Mouse (Mus musculus): ENCODE results near the gene Ccdc150. TPM values are rescaled to one million over a fixed set of nuclear protein-coding genes. Genes with fewer than 3 reads are reported as not detected.
A peak's percentile ranks its signal among the peaks of the same experiment; 100 is the strongest.

Gene Ccdc150
- polyA plus RNA-seq (2012; rRNA removed): 0.07 TPM in 1 of 2 replicates, not detected in the other

GRCm38 (mm10) chr1:54250158-54250866 is at the start of gene Ccdc150:
Gene Ccdc150 (plus strand): TSS chr1:54250683.
- TF ChIP-seq CTCF (IDR thresholded peaks at IDR 0.05; ENCODE audit: borderline replicate concordance, control insufficient read depth, extremely low read depth, insufficient read depth, low read length, poor library complexity): peak; percentile 34; the same call in 1 of the 2 replicates
- TF ChIP-seq POLR2A (IDR thresholded peaks at IDR 0.05; ENCODE audit: control insufficient read depth, extremely low read depth, insufficient read depth, low read length, poor library complexity): 0 out of 2 replicates have a peak, but pooled peaks have one; percentile 18
- no peaks in the 10 kb centered on the region for H3K27me3 ChIP-seq (ENCODE audit: control insufficient read depth, insufficient read depth, low read length)
- no peak within 1 kb of the TSS for H3K27ac ChIP-seq (ENCODE audit: control insufficient read depth, insufficient read depth, low read length)
- H3K4me1 ChIP-seq (replicated peaks; ENCODE audit: control insufficient read depth, insufficient read depth, low read length): peaks cover 7% of the 10 kb centered on the region
- H3K4me3 ChIP-seq (ENCODE audit: control insufficient read depth, insufficient read depth, low read length): peak within 1 kb of the TSS; percentile 51
- 25% methylated on average over 33 of the region's 33 CpGs for WGBS
- no peaks in the 10 kb centered on the region for H3K36me3 ChIP-seq (ENCODE audit: control insufficient read depth, insufficient read depth, low read length)
- DNase-seq: peak; percentile 80

- WGBS: 96% methylated on average over 3 of the region's 3 CpGs
These were observed 30.2 kb upstream of the Ccdc150 start for GRCm38 (mm10) chr1:54220273-54220672.

GRCm38 (mm10) chr1:54242722-54243121 is 7.8 kb upstream of the Ccdc150 start:
- no peak for DNase-seq
- H3K27me3 ChIP-seq (ENCODE audit: control insufficient read depth, insufficient read depth, low read length): no peaks in the 10 kb centered on the region
- H3K27ac ChIP-seq (ENCODE audit: control insufficient read depth, insufficient read depth, low read length): no peak overlapping the region
- no peaks in the 10 kb centered on the region for H3K36me3 ChIP-seq (ENCODE audit: control insufficient read depth, insufficient read depth, low read length)
- WGBS: 88% methylated on average over 4 of the region's 4 CpGs
- H3K4me3 ChIP-seq (ENCODE audit: control insufficient read depth, insufficient read depth, low read length): no peak overlapping the region
- no peaks in the 10 kb centered on the region for H3K4me1 ChIP-seq (replicated peaks; ENCODE audit: control insufficient read depth, insufficient read depth, low read length)
- TF ChIP-seq CTCF (IDR thresholded peaks at IDR 0.05; ENCODE audit: borderline replicate concordance, control insufficient read depth, extremely low read depth, insufficient read depth, low read length, poor library complexity) (no peak), POLR2A (IDR thresholded peaks at IDR 0.05; ENCODE audit: control insufficient read depth, extremely low read depth, insufficient read depth, low read length, poor library complexity) (no peak)

More at GRCm38 (mm10) chr1:54220273-54220672, 30.2 kb upstream of the Ccdc150 start:
- Histone ChIP-seq H3K4me1 (replicated peaks; ENCODE audit: control insufficient read depth, insufficient read depth, low read length) (no peaks in the 10 kb centered on the region), H3K27ac (ENCODE audit: control insufficient read depth, insufficient read depth, low read length) (no peak overlapping the region), H3K36me3 (ENCODE audit: control insufficient read depth, insufficient read depth, low read length) (no peaks in the 10 kb centered on the region), H3K4me3 (ENCODE audit: control insufficient read depth, insufficient read depth, low read length) (no peak overlapping the region), H3K27me3 (ENCODE audit: control insufficient read depth, insufficient read depth, low read length) (no peaks in the 10 kb centered on the region)
- no peak for DNase-seq
- TF ChIP-seq POLR2A (IDR thresholded peaks at IDR 0.05; ENCODE audit: control insufficient read depth, extremely low read depth, insufficient read depth, low read length, poor library complexity) (no peak), CTCF (IDR thresholded peaks at IDR 0.05; ENCODE audit: borderline replicate concordance, control insufficient read depth, extremely low read depth, insufficient read depth, low read length, poor library complexity) (no peak)

- Histone ChIP-seq H3K27me3 (ENCODE audit: control insufficient read depth, insufficient read depth, low read length) (no peaks in the 10 kb centered on the region), H3K4me3 (ENCODE audit: control insufficient read depth, insufficient read depth, low read length) (no peak overlapping the region), H3K27ac (ENCODE audit: control insufficient read depth, insufficient read depth, low read length) (no peak overlapping the region), H3K36me3 (ENCODE audit: control insufficient read depth, insufficient read depth, low read length) (no peaks in the 10 kb centered on the region), H3K4me1 (replicated peaks; ENCODE audit: control insufficient read depth, insufficient read depth, low read length) (peaks cover 6% of the 10 kb centered on the region)
- DNase-seq: no peak
- TF ChIP-seq POLR2A (IDR thresholded peaks at IDR 0.05; ENCODE audit: control insufficient read depth, extremely low read depth, insufficient read depth, low read length, poor library complexity): no peak
- TF ChIP-seq CTCF (IDR thresholded peaks at IDR 0.05; ENCODE audit: borderline replicate concordance, control insufficient read depth, extremely low read depth, insufficient read depth, low read length, poor library complexity): no peak
- 81% methylated on average over 3 of the region's 3 CpGs for WGBS
These were observed 25.1 kb downstream of the Ccdc150 start for GRCm38 (mm10) chr1:54275552-54275951.

DNA sequence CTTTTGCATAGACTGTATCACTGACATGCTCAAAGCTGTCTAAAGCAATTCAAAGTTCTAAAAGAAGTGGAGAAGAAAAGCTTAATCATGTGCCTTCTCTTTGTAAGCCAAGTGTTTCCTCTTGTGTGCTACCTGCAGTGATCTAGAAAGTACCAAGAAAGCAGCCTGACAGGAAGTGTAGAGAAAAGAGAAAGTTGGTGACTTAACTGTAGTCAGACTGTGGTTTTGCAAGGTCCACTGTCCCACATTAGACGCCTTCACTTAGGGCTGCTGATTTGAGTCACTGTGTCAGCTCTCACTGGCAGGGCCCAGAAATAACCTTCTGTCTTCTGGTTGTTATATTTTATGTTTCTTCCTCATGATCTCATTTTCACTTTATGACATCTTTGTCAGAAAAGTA is 29.1 kb downstream of the Ccdc150 start:
- TF ChIP-seq CTCF (IDR thresholded peaks at IDR 0.05; ENCODE audit: borderline replicate concordance, control insufficient read depth, extremely low read depth, insufficient read depth, low read length, poor library complexity): no peak
- no peak for TF ChIP-seq POLR2A (IDR thresholded peaks at IDR 0.05; ENCODE audit: control insufficient read depth, extremely low read depth, insufficient read depth, low read length, poor library complexity)
- 15% methylated on average over 1 of the region's 1 CpGs for WGBS
- no peak overlapping the region for H3K4me3 ChIP-seq (ENCODE audit: control insufficient read depth, insufficient read depth, low read length)
- peaks cover 6% of the 10 kb centered on the region for H3K4me1 ChIP-seq (replicated peaks; ENCODE audit: control insufficient read depth, insufficient read depth, low read length)
- DNase-seq: peak; percentile 5
- no peaks in the 10 kb centered on the region for H3K36me3 ChIP-seq (ENCODE audit: control insufficient read depth, insufficient read depth, low read length)
- H3K27ac ChIP-seq (ENCODE audit: control insufficient read depth, insufficient read depth, low read length): peak overlapping the region; percentile 19; the same call in 1 of the 2 replicates
- no peaks in the 10 kb centered on the region for H3K27me3 ChIP-seq (ENCODE audit: control insufficient read depth, insufficient read depth, low read length)

DNA sequence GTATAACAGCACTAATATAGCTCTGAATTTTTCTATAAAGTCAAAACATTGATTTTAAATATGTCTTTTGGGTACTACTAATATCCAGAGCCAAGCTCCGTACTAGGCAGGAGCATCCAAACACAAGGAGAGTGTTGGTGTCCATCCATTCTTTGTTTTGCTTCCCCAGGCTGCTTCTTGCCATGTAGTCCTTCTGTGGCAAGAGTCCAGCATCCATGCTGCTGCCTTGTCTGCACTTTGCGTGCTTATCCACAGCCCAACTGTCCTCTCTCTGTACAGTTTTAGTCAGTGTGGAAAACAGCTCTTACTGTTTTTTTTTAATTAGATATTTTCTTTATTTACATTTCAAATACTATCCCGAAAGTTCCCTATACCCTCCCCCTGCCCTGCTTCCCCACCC is 30.2 kb downstream of the Ccdc150 start:
- no peaks in the 10 kb centered on the region for H3K27me3 ChIP-seq (ENCODE audit: control insufficient read depth, insufficient read depth, low read length)
- H3K4me3 ChIP-seq (ENCODE audit: control insufficient read depth, insufficient read depth, low read length): no peak overlapping the region
- H3K4me1 ChIP-seq (replicated peaks; ENCODE audit: control insufficient read depth, insufficient read depth, low read length): peaks cover 6% of the 10 kb centered on the region
- 95% methylated on average over 3 of the region's 3 CpGs for WGBS
- TF ChIP-seq CTCF (IDR thresholded peaks at IDR 0.05; ENCODE audit: borderline replicate concordance, control insufficient read depth, extremely low read depth, insufficient read depth, low read length, poor library complexity) (no peak), POLR2A (IDR thresholded peaks at IDR 0.05; ENCODE audit: control insufficient read depth, extremely low read depth, insufficient read depth, low read length, poor library complexity) (no peak)
- H3K27ac ChIP-seq (ENCODE audit: control insufficient read depth, insufficient read depth, low read length): no peak overlapping the region
- H3K36me3 ChIP-seq (ENCODE audit: control insufficient read depth, insufficient read depth, low read length): no peaks in the 10 kb centered on the region
- DNase-seq: no peak

All from thymus, adult 2 months (tissue).